Mouse (Mus musculus) cerebral cortex, adult 2 months (tissue): ENCODE data around the gene Clcf1.

Experiments
- WGBS: fragments of 180-500 bp; shearing (Covaris S2); methylation state at CpG from one replicate; pipeline ENCODE4 v1.1.7; 2018; 5-methylcytosine and 5-hydroxymethylcytosine counted together

The Clcf1 gene

GRCm38 (mm10) chr19:4192251-4192985, 21.6 kb upstream of the Clcf1 start:
- WGBS = under 1% methylated on average over 51 of the region's 52 CpGs

GRCm38 (mm10) chr19:4193129-4193528, 20.9 kb upstream of the Clcf1 start:
- 32% methylated on average over 6 of the region's 6 CpGs for WGBS

- 85% methylated on average over 8 of the region's 8 CpGs for WGBS
Measured at GRCm38 (mm10) chr19:4194021-4194724, 19.9 kb upstream of the Clcf1 start.

- WGBS = 67% methylated on average over 12 of the region's 12 CpGs
Measured at GRCm38 (mm10) chr19:4194776-4195650, 19.0 kb upstream of the Clcf1 start.

GRCm38 (mm10) chr19:4196048-4196447, 18.0 kb upstream of the Clcf1 start:
- 24% methylated on average over 2 of the region's 2 CpGs for WGBS

GRCm38 (mm10) chr19:4196548-4196947, 17.5 kb upstream of the Clcf1 start:
- WGBS = 29% methylated on average over 5 of the region's 5 CpGs

- WGBS = 77% methylated on average over 3 of the region's 3 CpGs
Measured at GRCm38 (mm10) chr19:4197180-4197579, 16.9 kb upstream of the Clcf1 start.

GRCm38 (mm10) chr19:4201291-4201909, 12.6 kb upstream of the Clcf1 start, which contains the start of gene Rad9a:
Rad9a (minus strand) TSS chr19:4201662.
- under 1% methylated on average over 34 of the region's 34 CpGs for WGBS

GRCm38 (mm10) chr19:4202149-4202548, 11.9 kb upstream of the Clcf1 start:
- WGBS = 28% methylated on average over 7 of the region's 7 CpGs

GRCm38 (mm10) chr19:4203148-4203547, 10.9 kb upstream of the Clcf1 start:
- 51% methylated on average over 3 of the region's 3 CpGs for WGBS

GRCm38 (mm10) chr19:4203604-4204326, 10.3 kb upstream of the Clcf1 start:
- WGBS = 24% methylated on average over 13 of the region's 13 CpGs

- 54% methylated on average over 4 of the region's 4 CpGs for WGBS
Measured at GRCm38 (mm10) chr19:4204889-4205288, 9.1 kb upstream of the Clcf1 start.

- WGBS = 9% methylated on average over 2 of the region's 2 CpGs
Measured at GRCm38 (mm10) chr19:4206971-4207370, 7.1 kb upstream of the Clcf1 start.

- WGBS = 84% methylated on average over 5 of the region's 5 CpGs
Measured at GRCm38 (mm10) chr19:4208563-4208962, 5.5 kb upstream of the Clcf1 start.

- WGBS = 76% methylated on average over 4 of the region's 4 CpGs
Measured at GRCm38 (mm10) chr19:4211891-4212588, 2.0 kb upstream of the Clcf1 start.

- 38% methylated on average over 9 of the region's 9 CpGs for WGBS
Measured at GRCm38 (mm10) chr19:4213524-4213974, 489 bp upstream of the Clcf1 start.

- WGBS = under 1% methylated on average over 56 of the region's 81 CpGs
Measured at GRCm38 (mm10) chr19:4214771-4215450, 873 bp downstream of the Clcf1 start.

- 9% methylated on average over 16 of the region's 21 CpGs for WGBS
Measured at GRCm38 (mm10) chr19:4215451-4215840, 1.4 kb downstream of the Clcf1 start.

- 28% methylated on average over 14 of the region's 14 CpGs for WGBS
Measured at GRCm38 (mm10) chr19:4216041-4216685, 2.1 kb downstream of the Clcf1 start.
